Mouse (Mus musculus) brain, embryonic 14.5 days (tissue): Measurements from ENCODE around the gene Zc3h13.

Experiments used
- CTCF ChIP-seq: fragments of 200-500 bp; IDR thresholded peaks from 2 replicates; pipeline ENCODE4 v1.5.1; 2012; ENCODE audit warnings: inconsistent platforms, mild to moderate bottlenecking, moderate library complexity, borderline replicate concordance; ENCODE audit not compliant: insufficient read depth, insufficient read length; ENCODE audit errors: extremely low read depth
- POLR2A ChIP-seq: fragments of 200-500 bp; IDR thresholded peaks from 2 replicates; pipeline ENCODE4 v1.6.1; 2012; ENCODE audit warnings: mild to moderate bottlenecking, inconsistent platforms, borderline replicate concordance; ENCODE audit not compliant: poor library complexity, insufficient read depth, insufficient read length, severe bottlenecking; ENCODE audit errors: extremely low read depth

DNA sequence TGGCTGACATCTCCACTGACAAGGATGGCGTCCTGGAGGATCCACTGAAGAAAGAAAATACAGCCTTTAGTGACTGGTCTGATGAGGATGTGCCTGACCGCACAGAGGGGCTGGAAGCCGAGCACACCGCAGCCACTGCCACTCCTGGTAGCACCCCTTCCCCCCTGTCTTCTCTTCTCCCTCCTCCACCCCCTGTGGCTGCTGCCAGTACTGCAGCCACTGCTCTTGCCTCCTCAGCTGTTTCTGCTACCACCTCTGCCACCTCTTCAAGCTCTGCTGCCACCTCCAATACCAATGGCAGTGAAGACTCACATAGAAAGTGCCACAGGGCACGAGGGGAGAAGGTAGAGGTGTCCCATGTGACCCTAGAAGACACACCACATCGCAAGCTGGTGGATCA lies 46.4 kb downstream of the Zc3h13 start:
- TF ChIP-seq CTCF (peak; percentile 60), POLR2A (no peak)
